Comparison of ENCODE assay signal across 15 mouse cellular contexts in genomic region chr13:45891073-45891472, GRCm38 (mm10).
"Had no signal": no experiment of that assay in that cellular context is flagged by ENCODE, and none has a peak within 500 bp of the region (broad histone marks: within the 10 kb centered on the region; RNA-seq: fewer than 3 reads in every experiment).

No protein-coding gene starts in this region.

- H3K36me3 ChIP-seq: neural tube, embryonic 15.5 days; stomach, embryonic 15.5 days had no signal

- H3K4me2 ChIP-seq: neural tube, embryonic 15.5 days; stomach, embryonic 15.5 days had no signal

- DNase-seq: retina, postnatal 1 day; right cerebral cortex, adult 18-20 months; right cerebral cortex, postnatal 14 days; right cerebral cortex, postnatal 25 days; right cerebral cortex, postnatal 4 days; spleen, adult 18-20 months; thymus, adult 18-20 months; thymus, adult 2 months; thymus, postnatal 14 days; thymus, postnatal 25 days; thymus, postnatal 36 days; thymus, postnatal 4 days had no signal

- H3K4me3 ChIP-seq: neural tube, embryonic 15.5 days; stomach, embryonic 15.5 days had no signal

- H3K9ac ChIP-seq: neural tube, embryonic 15.5 days; stomach, embryonic 15.5 days had no signal

- H3K27me3 ChIP-seq: neural tube, embryonic 15.5 days; stomach, embryonic 15.5 days had no signal

- H3K27ac ChIP-seq: neural tube, embryonic 15.5 days; stomach, embryonic 15.5 days; stomach, postnatal 0 days had no signal

- H3K9me3 ChIP-seq: neural tube, embryonic 15.5 days; stomach, embryonic 15.5 days had no signal
